Mouse (Mus musculus) testis, adult 2 months (tissue): Measurements from ENCODE around the gene Tfe3.

Experiments
- CTCF ChIP-seq: fragments of 200-500 bp; IDR thresholded peaks from 2 replicates; pipeline ENCODE4 v1.5.1; 2012; ENCODE audit warnings: low read depth, mild to moderate bottlenecking, inconsistent platforms, low read length, moderate library complexity; ENCODE audit not compliant: control insufficient read depth, insufficient read depth, insufficient replicate concordance
- POLR2A ChIP-seq: fragments of 200-500 bp; IDR thresholded peaks from 2 replicates; pipeline ENCODE4 v1.6.1; 2012; ENCODE audit warnings: low read depth, mild to moderate bottlenecking, inconsistent platforms, low read length, moderate library complexity; ENCODE audit not compliant: control insufficient read depth

GRCm38 (mm10) chrX:7797327-7797726 is 35.0 kb downstream of the Tfe3 start:
- TF ChIP-seq CTCF (no peak), POLR2A (no peak)
